Mouse (Mus musculus): ENCODE measurements around the gene Kcnk12.

DNA sequence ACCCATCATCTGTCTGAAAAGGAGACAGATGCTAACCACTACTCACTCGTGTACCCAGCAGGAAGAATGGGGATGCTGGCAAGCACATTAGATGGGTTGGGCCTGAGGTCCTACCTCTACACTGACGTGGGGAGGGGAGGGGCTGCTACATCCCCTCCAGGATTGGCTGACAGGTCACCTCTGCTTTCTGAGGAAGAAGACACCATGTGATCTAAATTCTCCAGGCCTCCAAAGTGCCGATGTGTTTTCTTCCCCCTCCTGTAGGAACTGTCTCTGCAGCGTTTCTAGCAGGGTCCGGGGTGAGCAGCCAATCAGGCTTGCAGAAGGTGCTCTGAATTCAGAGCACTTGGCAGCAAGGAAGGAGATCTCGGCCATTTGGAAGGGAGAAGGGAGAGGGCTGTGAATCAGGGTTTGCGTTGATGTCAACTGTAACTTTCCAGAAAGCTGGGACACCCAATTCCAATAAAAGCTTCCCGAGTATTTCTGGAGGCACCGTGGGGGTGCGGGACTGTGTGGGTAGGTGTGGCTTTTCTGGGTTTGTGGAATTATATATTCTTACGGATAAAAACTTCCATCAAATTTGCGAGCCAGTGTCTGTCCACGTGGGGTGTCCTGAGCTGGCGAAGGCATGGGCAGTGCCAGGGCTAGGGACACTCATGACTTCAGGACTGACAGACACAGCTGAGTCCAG lies 13.5 kb downstream of the Kcnk12 start:
- TF ChIP-seq POLR2A (IDR thresholded peaks at IDR 0.05; ENCODE audit: extremely low read depth, insufficient read depth, low read length) (no peak), CTCF (IDR thresholded peaks at IDR 0.05; ENCODE audit: extremely low read depth, insufficient read depth, low read length) (no peak)
